Mouse (Mus musculus): ENCODE data around the gene Id2. TPM values are rescaled to one million over a fixed set of nuclear protein-coding genes. Genes with fewer than 3 reads are reported as not detected.

The Id2 gene
- polyA plus RNA-seq, 1 experiment from 2014 or later, result 296 TPM

DNA sequence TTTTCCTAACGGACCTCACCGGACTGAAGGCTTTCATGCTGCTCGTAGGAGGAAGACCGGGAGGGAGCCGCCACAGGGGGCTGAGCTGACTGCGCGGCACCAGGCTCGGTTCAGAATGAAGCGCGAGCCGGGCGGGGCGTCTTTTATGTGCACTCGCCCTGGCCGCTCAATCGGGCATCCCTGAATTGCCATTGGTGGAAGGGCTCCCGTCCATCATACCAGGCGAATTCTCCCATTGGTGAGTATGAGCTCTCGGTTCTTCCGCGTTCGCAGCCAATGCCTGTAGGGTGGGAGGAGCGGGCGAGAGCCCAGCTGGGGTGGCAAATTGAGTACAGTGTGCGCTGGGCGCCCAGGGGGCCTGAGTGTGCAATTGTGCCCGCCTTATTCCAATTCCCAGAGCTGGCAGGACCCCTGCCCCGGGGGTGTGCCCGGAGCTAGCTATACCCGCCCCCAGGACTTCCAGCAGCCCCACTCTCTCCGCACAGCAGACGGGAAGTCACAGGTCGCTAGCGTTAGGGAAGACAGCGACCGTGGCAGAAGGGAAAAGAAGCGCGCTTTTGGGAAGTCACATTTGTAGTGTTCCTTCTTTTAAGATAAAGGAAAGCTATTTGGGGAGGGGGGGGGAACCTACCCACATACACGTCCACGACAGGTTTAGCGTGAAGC, 833 bp downstream of the Id2 start:
- peak overlapping the region; percentile 92 for H3K4me2 ChIP-seq (replicated peaks)
- peak overlapping the region; percentile 81 for H3K9ac ChIP-seq
- WGBS, result under 1% methylated on average over 41 of the region's 41 CpGs
- H3K27me3 ChIP-seq, result no peaks in the 10 kb centered on the region
- H3K9me3 ChIP-seq (replicated peaks), result no peaks in the 10 kb centered on the region
- H3K27ac ChIP-seq (replicated peaks), result peak overlapping the region; percentile 98
- peak; percentile 87 for ATAC-seq (ENCODE audit: insufficient number of reproducible peaks, low FRiP score, low TSS enrichment, low read depth)
- peaks cover 43% of the 10 kb centered on the region for H3K4me1 ChIP-seq
- H3K4me3 ChIP-seq (replicated peaks), result peak overlapping the region; percentile 80
- no peaks in the 10 kb centered on the region for H3K36me3 ChIP-seq

DNA sequence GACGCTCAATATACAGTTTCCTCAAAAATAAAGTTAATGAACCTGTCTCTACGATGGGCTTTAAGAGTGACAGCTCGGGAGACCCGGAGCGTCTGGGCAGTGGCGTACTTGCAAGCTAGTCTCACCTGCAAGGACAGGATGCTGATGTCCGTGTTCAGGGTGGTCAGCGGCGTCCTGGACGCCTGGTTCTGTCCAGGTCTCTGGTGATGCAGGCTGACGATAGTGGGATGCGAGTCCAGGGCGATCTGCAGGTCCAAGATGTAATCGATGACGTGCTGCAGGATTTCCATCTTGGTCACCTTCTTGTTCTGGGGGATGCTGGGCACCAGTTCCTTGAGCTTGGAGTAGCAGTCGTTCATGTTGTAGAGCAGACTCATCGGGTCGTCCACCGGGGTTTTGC, 1.4 kb downstream of the Id2 start:
- ATAC-seq (ENCODE audit: insufficient number of reproducible peaks, low FRiP score, low TSS enrichment, low read depth), result no peak
- under 1% methylated on average over 19 of the region's 19 CpGs for WGBS
- H3K36me3 ChIP-seq, result no peaks in the 10 kb centered on the region
- H3K4me2 ChIP-seq (replicated peaks), result peak overlapping the region; percentile 92
- peak overlapping the region; percentile 81 for H3K9ac ChIP-seq
- H3K9me3 ChIP-seq (replicated peaks), result no peaks in the 10 kb centered on the region
- H3K27ac ChIP-seq (replicated peaks), result peak overlapping the region; percentile 82
- peaks cover 39% of the 10 kb centered on the region for H3K4me1 ChIP-seq
- peak overlapping the region; percentile 80 for H3K4me3 ChIP-seq (replicated peaks)
- no peaks in the 10 kb centered on the region for H3K27me3 ChIP-seq

DNA sequence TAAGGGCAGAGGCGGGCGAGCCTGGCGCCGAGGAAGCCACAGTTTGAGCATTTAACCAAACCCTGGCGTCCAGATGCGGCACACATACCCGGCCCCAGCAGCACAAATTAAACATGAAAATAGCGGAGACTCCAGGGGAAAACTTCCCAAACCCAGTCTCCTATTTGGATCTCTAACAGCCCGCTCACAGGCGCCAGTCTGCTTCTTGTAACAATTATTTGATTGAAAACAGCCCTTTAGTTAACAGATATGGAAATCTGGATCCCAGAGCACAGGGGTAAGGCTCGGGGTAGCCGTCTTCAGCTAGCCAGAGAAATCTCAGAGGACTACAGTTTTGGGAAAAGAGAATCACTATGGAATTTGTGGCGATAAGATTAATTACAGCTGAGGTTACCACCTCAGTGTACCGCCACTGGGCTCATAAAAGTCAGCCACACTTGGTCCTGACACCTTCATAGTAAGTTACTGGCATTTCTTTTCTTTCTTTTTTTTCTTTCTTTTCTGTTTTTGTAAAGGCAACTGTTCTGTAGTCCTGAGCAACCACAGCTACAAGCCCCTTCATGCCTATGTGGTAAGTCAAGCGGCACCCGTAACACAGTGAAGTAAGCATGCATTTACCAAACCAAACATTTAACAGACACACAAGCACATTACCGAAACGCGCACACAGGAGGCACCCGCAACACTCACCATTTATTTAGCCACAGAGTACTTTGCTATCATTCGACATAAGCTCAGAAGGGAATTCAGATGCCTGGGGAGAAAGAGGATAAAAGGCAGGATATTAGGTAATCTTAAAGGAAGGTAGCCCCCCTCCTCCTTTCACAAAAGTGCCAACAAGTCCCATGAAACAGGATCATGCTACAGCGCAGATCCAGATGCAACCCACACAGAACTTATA, 2.1 kb downstream of the Id2 start:
- Histone ChIP-seq H3K27me3 (no peaks in the 10 kb centered on the region), H3K9me3 (replicated peaks) (no peaks in the 10 kb centered on the region), H3K4me1 (peaks cover 39% of the 10 kb centered on the region), H3K36me3 (no peaks in the 10 kb centered on the region), H3K9ac (peak overlapping the region; percentile 81), H3K4me3 (replicated peaks) (peak overlapping the region; percentile 80), H3K27ac (replicated peaks) (peak overlapping the region; percentile 82), H3K4me2 (replicated peaks) (peak overlapping the region; percentile 92)
- under 1% methylated on average over 22 of the region's 22 CpGs for WGBS
- no peak for ATAC-seq (ENCODE audit: insufficient number of reproducible peaks, low FRiP score, low TSS enrichment, low read depth)

DNA sequence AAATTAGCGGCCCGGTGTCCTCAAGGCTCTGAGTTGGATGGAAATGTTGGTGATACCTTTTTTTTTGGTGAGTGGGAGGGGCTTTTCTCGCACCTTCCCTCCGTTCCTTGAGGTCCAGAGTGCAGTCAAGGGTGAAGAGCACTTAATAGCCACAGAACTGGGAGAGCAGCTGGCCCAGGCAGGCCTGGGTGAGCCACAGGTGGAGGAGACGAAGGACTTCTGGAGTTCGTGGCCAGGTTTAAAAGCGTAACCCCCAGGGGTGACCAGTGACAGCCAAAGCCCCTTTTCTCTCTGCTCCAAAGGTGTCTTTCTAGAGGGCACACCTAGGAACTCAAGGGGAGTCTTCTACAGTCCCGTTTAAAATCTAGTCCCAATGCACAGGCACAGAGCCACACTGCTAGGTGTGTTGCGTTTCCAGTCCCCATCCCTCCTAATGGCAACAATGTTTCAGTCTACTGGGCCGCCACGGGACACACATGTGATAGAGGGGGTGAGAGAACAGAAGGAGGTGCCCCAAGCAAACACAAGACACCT, 3.6 kb downstream of the Id2 start:
- WGBS, result 12% methylated on average over 11 of the region's 11 CpGs
- no peaks in the 10 kb centered on the region for H3K9me3 ChIP-seq (replicated peaks)
- H3K27me3 ChIP-seq, result no peaks in the 10 kb centered on the region
- peak overlapping the region; percentile 51; the same call in 1 of the 2 replicates for H3K27ac ChIP-seq (replicated peaks)
- H3K9ac ChIP-seq, result no peak overlapping the region
- peaks cover 30% of the 10 kb centered on the region for H3K4me1 ChIP-seq
- H3K4me3 ChIP-seq (replicated peaks), result peak overlapping the region; percentile 39
- no peak for ATAC-seq (ENCODE audit: insufficient number of reproducible peaks, low FRiP score, low TSS enrichment, low read depth)
- H3K36me3 ChIP-seq, result no peaks in the 10 kb centered on the region
- H3K4me2 ChIP-seq (replicated peaks), result peak overlapping the region; percentile 57

DNA sequence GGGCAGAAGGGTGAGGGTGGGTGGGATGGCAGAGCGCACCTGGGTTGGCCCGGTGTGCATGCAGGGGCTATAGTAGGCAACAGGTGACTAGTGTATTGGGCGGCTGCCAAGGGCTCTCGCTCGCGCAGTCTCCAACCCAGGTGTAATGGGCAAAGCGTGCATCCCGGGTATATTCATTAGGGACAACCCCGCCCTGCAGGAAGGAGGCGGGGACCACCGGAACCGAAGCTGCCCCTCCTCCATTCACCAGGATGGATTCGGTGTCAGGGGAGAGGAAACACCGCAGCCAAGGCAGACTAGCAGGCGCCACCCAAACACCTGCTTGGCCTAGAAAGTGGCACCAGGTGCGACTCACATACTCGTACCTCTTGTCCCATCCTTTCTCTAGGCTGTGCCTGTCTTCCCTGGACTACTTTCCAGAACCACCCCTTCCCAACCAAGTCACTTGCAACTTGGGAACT, 4.2 kb downstream of the Id2 start:
- Histone ChIP-seq H3K36me3 (no peaks in the 10 kb centered on the region), H3K4me2 (replicated peaks) (peak overlapping the region; percentile 57), H3K4me1 (peaks cover 25% of the 10 kb centered on the region), H3K4me3 (replicated peaks) (peak overlapping the region; percentile 39), H3K27ac (replicated peaks) (peak overlapping the region; percentile 51; the same call in 1 of the 2 replicates), H3K9ac (no peak overlapping the region), H3K9me3 (replicated peaks) (no peaks in the 10 kb centered on the region), H3K27me3 (no peaks in the 10 kb centered on the region)
- WGBS, result 3% methylated on average over 17 of the region's 17 CpGs
- ATAC-seq (ENCODE audit: insufficient number of reproducible peaks, low FRiP score, low TSS enrichment, low read depth), result peak; percentile 44

DNA sequence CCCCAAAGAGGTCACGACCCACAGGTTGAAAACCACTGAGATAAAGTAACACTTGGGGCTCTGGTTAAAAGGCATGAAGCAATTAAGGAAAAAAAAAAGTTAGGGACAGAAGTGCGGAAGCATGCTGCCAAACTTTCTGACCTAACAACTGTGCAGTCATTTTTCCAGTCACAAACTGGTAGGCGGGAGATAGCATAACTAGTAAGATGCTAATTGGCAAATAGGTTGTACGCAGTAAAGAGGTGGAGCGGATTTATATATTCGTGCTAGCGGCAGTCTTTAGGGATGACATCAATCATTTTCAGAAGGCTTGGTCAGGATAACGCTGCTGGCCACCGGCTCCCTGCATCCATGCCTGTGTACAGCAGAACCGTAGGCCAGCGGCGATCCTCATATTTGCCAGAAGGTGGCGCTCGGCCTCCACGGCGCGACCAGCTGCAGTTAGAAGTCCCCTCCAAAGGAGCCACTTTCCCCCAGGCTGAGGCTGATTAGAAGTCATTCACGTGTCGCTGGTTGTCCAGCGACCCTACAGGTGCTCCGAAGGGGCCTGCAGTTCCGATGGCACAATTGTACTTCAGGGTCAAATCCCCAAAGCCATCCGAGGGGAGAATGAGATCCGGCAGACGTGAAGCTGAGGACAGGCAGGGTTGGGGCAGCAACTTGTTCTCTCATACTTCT, 4.8 kb downstream of the Id2 start:
- Histone ChIP-seq H3K4me1 (peaks cover 21% of the 10 kb centered on the region), H3K9me3 (replicated peaks) (no peaks in the 10 kb centered on the region), H3K9ac (no peak overlapping the region), H3K4me3 (replicated peaks) (peak overlapping the region; percentile 39), H3K27ac (replicated peaks) (peak overlapping the region; percentile 13; the same call in 1 of the 2 replicates), H3K36me3 (no peaks in the 10 kb centered on the region), H3K4me2 (replicated peaks) (peak overlapping the region; percentile 57), H3K27me3 (no peaks in the 10 kb centered on the region)
- WGBS, result 6% methylated on average over 25 of the region's 25 CpGs
- 0 out of 2 replicates have a peak, but pooled peaks have one; percentile 21 for ATAC-seq (ENCODE audit: insufficient number of reproducible peaks, low FRiP score, low TSS enrichment, low read depth)

DNA sequence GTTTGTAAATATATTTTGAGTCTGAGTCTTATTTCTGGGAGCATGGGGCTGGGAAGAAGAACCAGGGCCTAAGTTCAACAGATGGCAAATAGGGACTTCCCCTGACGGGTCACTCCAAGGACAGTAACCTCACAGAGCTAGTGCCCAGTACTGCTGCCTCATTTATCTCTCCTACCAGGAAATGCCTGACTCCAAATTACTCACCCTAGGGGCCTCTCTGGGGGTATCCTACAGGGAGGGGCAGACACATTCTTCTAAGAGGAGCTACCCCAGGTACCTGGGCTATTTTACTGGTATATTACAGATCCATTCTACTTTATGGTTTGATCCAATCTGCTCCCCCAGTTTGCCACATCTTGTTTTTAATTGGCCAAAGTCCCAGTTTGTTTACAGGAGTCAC, 7.5 kb downstream of the Id2 start:
- Histone ChIP-seq H3K27me3 (no peaks in the 10 kb centered on the region), H3K4me2 (replicated peaks) (no peak overlapping the region), H3K36me3 (no peaks in the 10 kb centered on the region), H3K9me3 (replicated peaks) (no peaks in the 10 kb centered on the region), H3K27ac (replicated peaks) (no peak overlapping the region), H3K4me3 (replicated peaks) (no peak overlapping the region), H3K4me1 (peaks cover 13% of the 10 kb centered on the region), H3K9ac (no peak overlapping the region)
- 72% methylated on average over 1 of the region's 1 CpGs for WGBS
- ATAC-seq (ENCODE audit: insufficient number of reproducible peaks, low FRiP score, low TSS enrichment, low read depth), result no peak

DNA sequence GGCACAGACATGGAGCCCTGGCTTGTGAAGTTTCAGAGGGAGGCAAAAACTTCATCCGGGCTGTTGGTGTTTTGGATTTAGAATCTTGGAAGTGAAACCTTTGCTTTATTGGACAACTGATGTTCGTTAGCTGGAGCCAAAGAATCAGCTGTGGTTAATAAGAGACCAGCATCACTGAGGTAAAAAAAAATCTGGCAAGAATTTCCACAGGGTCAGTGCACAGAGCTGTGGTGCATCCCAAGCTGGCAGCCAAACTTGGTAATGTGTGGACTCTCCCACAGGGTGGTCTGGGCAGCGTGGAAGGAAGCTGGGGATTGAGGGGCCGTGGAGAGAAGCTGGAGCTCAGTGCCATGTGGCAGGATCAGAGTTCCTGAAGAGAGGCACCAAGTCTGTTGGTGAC, 10.0 kb downstream of the Id2 start:
- Histone ChIP-seq H3K9me3 (replicated peaks) (no peaks in the 10 kb centered on the region), H3K9ac (no peak overlapping the region), H3K36me3 (no peaks in the 10 kb centered on the region), H3K4me3 (replicated peaks) (no peak overlapping the region), H3K4me2 (replicated peaks) (no peak overlapping the region), H3K4me1 (0 out of 2 replicates have a peak, but pooled peaks cover 3% of the 10 kb centered on the region), H3K27ac (replicated peaks) (no peak overlapping the region), H3K27me3 (no peaks in the 10 kb centered on the region)
- WGBS, result 39% methylated on average over 4 of the region's 4 CpGs
- no peak for ATAC-seq (ENCODE audit: insufficient number of reproducible peaks, low FRiP score, low TSS enrichment, low read depth)

DNA sequence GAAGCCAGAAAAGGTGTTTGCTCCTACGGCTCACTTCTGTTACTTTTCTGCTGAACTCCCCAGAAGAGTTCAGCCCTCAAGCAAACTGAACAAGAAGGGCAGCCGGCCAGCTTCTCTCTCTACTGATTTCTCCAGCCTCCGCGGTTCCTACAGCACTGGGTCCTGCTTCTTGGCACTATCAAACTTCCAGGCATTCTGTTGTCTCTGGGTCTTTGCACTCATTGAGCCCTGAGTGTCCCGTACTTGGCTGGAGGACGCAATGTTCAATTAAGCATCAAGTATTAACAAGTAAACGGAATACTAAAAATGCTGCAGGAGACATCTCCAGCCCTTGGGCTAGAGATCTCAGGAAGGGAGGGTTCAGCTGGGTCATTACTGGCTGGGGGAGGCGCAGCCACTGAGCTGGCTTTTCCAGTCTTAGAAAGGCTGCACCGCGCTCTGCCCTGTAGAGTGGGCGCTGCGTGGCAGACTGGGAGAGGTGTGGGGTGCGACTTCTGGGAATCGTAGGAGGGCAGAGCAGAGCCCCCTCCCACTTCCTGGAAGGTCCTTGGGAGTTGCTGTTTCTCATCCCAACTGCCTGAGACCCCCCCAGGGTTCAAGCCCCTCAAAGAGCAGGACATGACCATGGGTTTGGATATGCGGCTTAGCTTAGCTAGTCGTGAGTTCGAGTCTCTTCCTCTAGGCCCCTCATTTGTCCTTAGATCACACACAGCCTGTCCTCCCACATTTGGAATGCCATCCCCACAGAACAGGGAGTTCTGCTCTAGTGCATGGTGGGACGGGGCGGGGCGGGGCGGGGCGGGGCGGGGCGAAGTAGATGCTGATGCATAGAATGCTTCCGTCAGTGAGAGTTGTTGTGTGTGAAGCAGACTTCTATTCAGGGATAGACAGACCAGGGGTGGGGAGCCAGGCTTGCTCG, 13.4 kb downstream of the Id2 start:
- H3K9me3 ChIP-seq (replicated peaks), result no peaks in the 10 kb centered on the region
- H3K36me3 ChIP-seq, result no peaks in the 10 kb centered on the region
- no peak overlapping the region for H3K9ac ChIP-seq
- peak overlapping the region; percentile 32 for H3K4me2 ChIP-seq (replicated peaks)
- no peaks in the 10 kb centered on the region for H3K27me3 ChIP-seq
- H3K27ac ChIP-seq (replicated peaks), result no peak overlapping the region
- ATAC-seq (ENCODE audit: insufficient number of reproducible peaks, low FRiP score, low TSS enrichment, low read depth), result 0 out of 2 replicates have a peak, but pooled peaks have one; percentile 47
- peak overlapping the region; percentile 9 for H3K4me3 ChIP-seq (replicated peaks)
- 0 out of 2 replicates have a peak, but pooled peaks cover 3% of the 10 kb centered on the region for H3K4me1 ChIP-seq
- 36% methylated on average over 26 of the region's 26 CpGs for WGBS

DNA sequence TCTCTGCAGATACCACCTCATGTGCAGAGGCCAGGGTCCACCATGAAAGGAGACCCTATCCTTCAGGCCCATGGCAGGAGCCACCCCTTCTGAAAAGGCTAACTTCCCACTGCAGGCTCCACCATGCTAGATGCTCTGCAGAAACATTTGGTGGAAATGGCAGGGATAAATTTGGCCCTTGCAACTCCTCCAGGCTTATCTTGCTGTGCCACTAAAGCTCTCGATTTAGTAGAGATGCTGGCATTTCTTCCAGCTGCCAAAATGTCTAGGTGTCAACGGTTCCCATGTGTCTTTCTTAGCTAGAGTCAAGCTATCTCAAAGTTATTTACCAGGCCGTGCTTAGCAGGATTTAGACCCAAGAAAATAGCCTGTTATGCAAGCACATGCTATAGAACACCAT, 22.6 kb downstream of the Id2 start:
- Histone ChIP-seq H3K9ac (no peak overlapping the region), H3K4me1 (no peaks in the 10 kb centered on the region), H3K36me3 (no peaks in the 10 kb centered on the region), H3K27me3 (no peaks in the 10 kb centered on the region), H3K9me3 (replicated peaks) (no peaks in the 10 kb centered on the region), H3K4me3 (replicated peaks) (no peak overlapping the region), H3K27ac (replicated peaks) (no peak overlapping the region), H3K4me2 (replicated peaks) (no peak overlapping the region)
- no peak for ATAC-seq (ENCODE audit: insufficient number of reproducible peaks, low FRiP score, low TSS enrichment, low read depth)
- WGBS, result 80% methylated on average over 3 of the region's 3 CpGs
